Mouse (Mus musculus) intestine, embryonic 16.5 days (tissue): ENCODE results near the gene Sorbs2. TPM values are rescaled to one million over a fixed set of nuclear protein-coding genes. Genes with fewer than 3 reads are reported as not detected.

Source experiments
- ATAC-seq: fragments of 200-750 bp; cut with Nextera tagmentation; 2 replicates; pipeline ENCODE4 v1.8.0; 2017; ENCODE audit warnings: moderate TSS enrichment, moderate library complexity
- H3K27ac ChIP-seq: fragments of 300-500 bp; sonication (generic); 2 replicates; pipeline ENCODE4 v1.5.1; 2014; ENCODE audit warnings: mild to moderate bottlenecking, low read length
- H3K27me3 ChIP-seq: fragments of 300-500 bp; sonication (generic); replicated peaks from 2 replicates; pipeline ENCODE4 v1.6.1; 2014; ENCODE audit warnings: low read length, control low read depth, mixed read lengths; ENCODE audit not compliant: control insufficient read depth, insufficient read depth
- H3K36me3 ChIP-seq: fragments of 300-500 bp; sonication (generic); 2 replicates; pipeline ENCODE4 v1.6.1; 2014; ENCODE audit warnings: low read length, control low read depth; ENCODE audit not compliant: control insufficient read depth, insufficient read depth
- H3K4me1 ChIP-seq: fragments of 300-500 bp; sonication (generic); 2 replicates; pipeline ENCODE4 v1.6.1; 2014; ENCODE audit warnings: low read length, control low read depth, mixed read lengths; ENCODE audit not compliant: control insufficient read depth, insufficient read depth
- H3K4me2 ChIP-seq: fragments of 300-500 bp; sonication (generic); 2 replicates; pipeline ENCODE4 v1.6.1; 2014; ENCODE audit warnings: low read depth, low read length, control low read depth
- H3K4me3 ChIP-seq: fragments of 300-500 bp; sonication (generic); 2 replicates; pipeline ENCODE4 v1.5.1; 2014; ENCODE audit warnings: mild to moderate bottlenecking, low read length
- H3K9ac ChIP-seq: fragments of 300-500 bp; sonication (generic); 2 replicates; pipeline ENCODE4 v1.6.1; 2014; ENCODE audit warnings: low read depth, low read length
- H3K9me3 ChIP-seq: fragments of 300-500 bp; sonication (generic); 2 replicates; pipeline ENCODE4 v1.6.1; 2016; ENCODE audit warnings: low read length, control low read depth; ENCODE audit not compliant: control insufficient read depth
- WGBS: fragments of 180-500 bp; shearing (Covaris S2); extraction: QIAGEN DNeasy Blood & Tissue Kit; methylation state at CpG from one replicate; pipeline ENCODE4 v1.1.7; 2014; 5-methylcytosine and 5-hydroxymethylcytosine counted together
- polyA plus RNA-seq: library from polyadenylated mRNA; unstranded; fragments of >200 nt; fragmentation: Nextera tagmentation; extraction: Ambion mirVana; gene quantifications from 2 replicates; pipeline ENCODE4 v1.2.1, GENCODE M21; 2015

Gene Sorbs2
- polyA plus RNA-seq, 1 experiment from 2014 or later = 19.1 TPM

DNA sequence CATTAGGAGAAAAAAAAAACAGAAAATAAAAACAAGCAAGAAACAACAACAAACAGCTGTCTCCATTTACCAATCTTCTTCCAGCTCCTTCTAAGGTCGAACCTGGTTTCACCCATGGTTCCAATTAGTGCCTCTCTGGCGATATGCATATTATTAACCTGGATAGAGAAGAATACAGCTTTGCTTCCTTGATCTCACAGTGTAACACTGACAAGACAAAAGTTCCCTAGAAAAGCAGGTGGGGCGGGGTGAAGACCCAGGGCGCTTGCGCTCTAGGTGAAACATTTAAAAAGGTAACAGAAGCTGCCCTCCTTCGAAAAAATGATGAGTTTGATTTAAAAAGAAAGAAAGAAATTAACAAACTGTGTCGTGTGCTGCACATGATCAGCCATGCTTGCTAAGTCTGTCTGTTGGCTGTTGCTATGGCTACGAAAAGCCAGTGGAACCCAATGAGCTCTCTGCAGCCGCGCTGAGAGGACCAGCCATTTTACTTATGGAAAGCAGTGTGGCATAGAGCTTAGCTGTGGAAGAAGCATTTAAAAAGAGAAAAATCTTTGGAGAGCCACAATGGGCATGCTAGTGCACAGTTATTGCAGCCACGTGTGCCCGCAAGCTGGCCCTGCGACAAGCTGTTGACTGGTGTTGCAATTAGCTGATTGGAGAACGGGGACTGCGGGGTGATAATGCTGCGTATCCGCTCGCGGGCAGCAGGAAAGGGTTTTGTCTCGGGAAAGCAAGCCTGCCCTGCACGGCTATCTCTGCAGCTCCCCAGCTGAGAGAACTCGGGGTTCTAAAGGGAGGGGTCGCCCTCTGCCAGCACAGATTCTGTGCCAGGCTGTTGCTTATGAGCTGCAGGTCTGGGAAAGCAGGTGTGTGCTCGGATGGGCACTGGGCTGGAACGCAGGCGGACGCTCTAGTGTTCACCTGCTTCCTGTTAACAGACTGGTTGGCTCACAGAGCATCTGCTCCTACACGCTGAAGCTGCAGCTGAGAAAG is 120.0 kb downstream of the Sorbs2 start:
- Histone ChIP-seq H3K4me3 (peak overlapping the region; percentile 74), H3K27me3 (no peaks in the 10 kb centered on the region), H3K4me1 (peaks cover 5% of the 10 kb centered on the region; the same call in 1 of the 2 replicates), H3K4me2 (peak overlapping the region; percentile 86), H3K27ac (peak overlapping the region; percentile 89), H3K36me3 (no peaks in the 10 kb centered on the region), H3K9ac (peak overlapping the region; percentile 77), H3K9me3 (no peaks in the 10 kb centered on the region)
- peak; percentile 94 for ATAC-seq
- WGBS = 1% methylated on average over 28 of the region's 28 CpGs

DNA sequence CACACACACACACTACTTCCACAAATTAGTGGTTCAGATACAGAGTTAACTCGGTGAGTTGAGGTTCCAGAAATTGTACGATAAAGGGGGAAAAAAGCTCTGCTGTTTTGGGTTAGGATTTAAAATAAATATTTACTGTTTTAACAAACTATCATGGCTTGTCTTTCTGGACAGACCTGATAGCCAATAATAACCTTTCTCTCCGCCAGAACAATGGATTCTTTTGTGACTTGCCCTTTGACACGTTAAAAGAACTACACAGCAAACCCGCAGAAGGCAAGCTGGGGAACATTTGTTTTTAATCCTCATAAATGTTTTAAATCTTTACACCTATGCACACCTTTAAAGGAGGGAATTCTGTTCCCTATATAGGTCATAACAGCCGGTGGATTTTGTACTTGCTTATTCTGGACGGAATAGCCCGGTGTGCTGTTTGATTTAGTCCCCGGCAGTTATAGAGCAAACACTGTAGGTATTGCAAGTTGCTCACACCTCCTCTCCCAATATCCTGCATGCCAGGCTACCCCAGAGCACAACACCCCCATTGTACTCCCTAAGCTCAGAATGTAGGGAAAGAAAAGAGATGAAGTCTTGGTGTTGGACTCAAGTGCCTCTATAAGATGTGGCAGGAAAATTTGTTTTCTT is 121.0 kb downstream of the Sorbs2 start:
- peak overlapping the region; percentile 86 for H3K4me2 ChIP-seq
- peak overlapping the region; percentile 36; the same call in 1 of the 2 replicates for H3K9ac ChIP-seq

DNA sequence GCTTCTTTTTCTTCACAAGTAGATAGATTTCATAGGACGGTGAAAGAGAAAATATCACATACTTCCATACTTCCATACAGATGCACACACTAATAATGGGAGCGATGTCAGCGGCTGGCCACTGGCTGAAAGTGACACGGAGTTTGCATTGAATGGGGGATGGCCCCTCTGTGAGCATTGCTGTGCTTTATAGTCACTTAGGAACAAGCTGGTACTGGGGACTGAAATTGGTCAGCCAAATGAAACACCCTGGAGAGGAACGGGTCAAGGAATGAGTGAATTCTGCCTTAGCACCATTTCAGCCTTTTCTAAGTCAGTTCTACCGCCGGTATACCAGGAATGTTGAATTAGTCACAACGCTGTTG is 121.5 kb downstream of the Sorbs2 start:
- H3K36me3 ChIP-seq = no peaks in the 10 kb centered on the region
- peak overlapping the region; percentile 86 for H3K4me2 ChIP-seq
- H3K27ac ChIP-seq = no peak overlapping the region; the same call in 1 of the 2 replicates
- no peaks in the 10 kb centered on the region for H3K9me3 ChIP-seq
- peak overlapping the region; percentile 36; the same call in 1 of the 2 replicates for H3K9ac ChIP-seq
- no peaks in the 10 kb centered on the region for H3K27me3 ChIP-seq
- ATAC-seq = peak; percentile 14; the same call in 1 of the 2 replicates
- H3K4me3 ChIP-seq = peak overlapping the region; percentile 74
- H3K4me1 ChIP-seq = peaks cover 5% of the 10 kb centered on the region; the same call in 1 of the 2 replicates
- WGBS = 56% methylated on average over 8 of the region's 8 CpGs

More for the DNA sequence above, 121.0 kb downstream of the Sorbs2 start:
- 23% methylated on average over 9 of the region's 9 CpGs for WGBS
- Histone ChIP-seq H3K36me3 (no peaks in the 10 kb centered on the region), H3K27ac (peak overlapping the region; percentile 34; the same call in 1 of the 2 replicates), H3K4me1 (peaks cover 5% of the 10 kb centered on the region; the same call in 1 of the 2 replicates), H3K9me3 (no peaks in the 10 kb centered on the region), H3K27me3 (no peaks in the 10 kb centered on the region), H3K4me3 (peak overlapping the region; percentile 74)
- peak; percentile 41; the same call in 1 of the 2 replicates for ATAC-seq

DNA sequence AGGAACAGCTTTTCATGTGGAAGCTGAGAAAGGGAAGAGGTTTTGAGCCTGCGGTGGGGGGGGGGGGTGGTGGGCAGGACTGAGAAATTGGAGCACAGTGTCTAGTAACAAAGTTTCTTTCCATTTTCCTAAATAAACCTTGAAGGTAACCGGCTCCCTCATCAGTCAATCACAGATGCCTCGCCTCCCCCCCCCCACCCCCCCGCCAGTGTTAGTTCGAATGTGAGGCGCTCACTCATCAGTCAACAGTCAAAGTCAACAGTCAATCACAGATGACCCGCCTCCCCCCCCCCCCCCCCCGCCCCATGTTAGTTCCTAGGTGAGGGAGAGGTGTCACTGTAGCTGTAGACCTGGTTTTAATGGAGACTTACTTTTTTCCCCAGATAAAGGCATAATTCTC is 123.4 kb downstream of the Sorbs2 start:
- H3K36me3 ChIP-seq = no peaks in the 10 kb centered on the region
- no peak overlapping the region for H3K27ac ChIP-seq
- WGBS = 68% methylated on average over 6 of the region's 8 CpGs
- peaks cover 5% of the 10 kb centered on the region; the same call in 1 of the 2 replicates for H3K4me1 ChIP-seq
- no peak for ATAC-seq
- no peak overlapping the region for H3K9ac ChIP-seq
- no peaks in the 10 kb centered on the region for H3K9me3 ChIP-seq
- no peak overlapping the region for H3K4me3 ChIP-seq
- no peak overlapping the region for H3K4me2 ChIP-seq
- H3K27me3 ChIP-seq = no peaks in the 10 kb centered on the region

DNA sequence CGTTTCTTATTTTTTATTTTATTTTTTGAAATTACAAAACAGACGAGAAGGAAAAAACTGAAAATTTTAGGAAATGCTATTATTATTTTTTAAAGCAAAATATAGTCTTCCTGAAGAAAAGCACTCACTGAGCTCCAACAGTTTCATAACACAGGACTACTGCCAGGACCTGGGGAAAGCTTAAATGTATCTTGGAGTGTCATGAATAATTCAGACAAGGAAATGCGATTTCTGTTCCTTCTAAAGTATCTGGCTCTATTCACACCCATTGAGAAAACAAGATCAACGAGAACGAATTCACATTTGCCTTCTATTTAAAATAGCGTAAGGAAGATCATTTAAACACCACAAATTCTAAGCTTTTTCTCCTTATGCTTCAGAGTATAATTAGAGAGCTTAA is 127.6 kb downstream of the Sorbs2 start:
- Histone ChIP-seq H3K4me1 (0 out of 2 replicates have a peak, but pooled peaks cover under 1% of the 10 kb centered on the region), H3K27ac (no peak overlapping the region), H3K27me3 (no peaks in the 10 kb centered on the region), H3K4me3 (no peak overlapping the region), H3K9me3 (no peaks in the 10 kb centered on the region), H3K9ac (no peak overlapping the region), H3K4me2 (no peak overlapping the region), H3K36me3 (no peaks in the 10 kb centered on the region)
- WGBS = 87% methylated on average over 6 of the region's 6 CpGs
- no peak for ATAC-seq

DNA sequence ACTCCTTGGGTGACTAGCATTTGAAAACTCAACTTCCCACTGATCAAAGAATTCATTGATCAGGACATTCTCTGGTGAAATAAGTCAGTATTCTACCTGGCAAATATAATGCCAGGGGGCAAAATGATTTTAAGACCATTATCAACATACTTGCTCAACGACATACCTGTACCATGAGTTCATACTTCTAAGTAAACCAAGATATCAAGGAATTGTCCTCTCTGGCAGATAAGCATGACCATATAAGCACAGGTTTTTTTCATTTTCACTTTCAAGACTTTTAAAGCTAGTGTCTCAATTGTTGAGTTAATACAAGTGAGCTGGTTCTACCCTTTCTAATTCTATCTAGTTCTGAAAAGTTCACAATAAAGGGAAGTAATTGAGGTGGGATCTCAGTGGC is 130.2 kb downstream of the Sorbs2 start:
- ATAC-seq = peak; percentile 58; the same call in 1 of the 2 replicates
- no peaks in the 10 kb centered on the region for H3K36me3 ChIP-seq
- 61% methylated on average over 1 of the region's 1 CpGs for WGBS

DNA sequence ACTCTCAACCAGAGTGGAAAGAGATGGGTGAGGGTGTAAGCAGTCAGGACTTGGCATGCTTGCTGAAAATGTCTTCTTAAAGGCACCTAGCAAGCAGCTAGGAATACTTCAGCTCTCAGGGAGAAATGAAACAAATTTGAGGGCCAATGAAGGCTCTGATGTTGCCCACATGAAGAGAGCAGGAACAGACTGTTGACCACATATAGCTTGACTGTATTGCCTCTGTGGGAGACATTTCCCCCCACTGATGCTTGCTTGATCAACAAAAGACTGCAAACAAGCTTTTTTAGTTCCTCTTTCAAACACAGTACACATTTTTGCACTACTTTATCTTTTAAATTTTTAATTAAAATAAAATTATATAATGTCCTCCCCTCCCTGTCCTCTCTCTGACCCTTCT is 131.9 kb downstream of the Sorbs2 start:
- H3K4me3 ChIP-seq = no peak overlapping the region
- H3K9ac ChIP-seq = no peak overlapping the region
- ATAC-seq = no peak
- peaks cover 2% of the 10 kb centered on the region; the same call in 1 of the 2 replicates for H3K4me1 ChIP-seq
- H3K27me3 ChIP-seq = no peaks in the 10 kb centered on the region
- H3K36me3 ChIP-seq = no peaks in the 10 kb centered on the region
- H3K9me3 ChIP-seq = no peaks in the 10 kb centered on the region
- no peak overlapping the region for H3K27ac ChIP-seq
- no peak overlapping the region for H3K4me2 ChIP-seq

More for the DNA sequence above, 130.2 kb downstream of the Sorbs2 start:
- Histone ChIP-seq H3K4me3 (no peak overlapping the region), H3K4me2 (no peak overlapping the region), H3K27me3 (no peaks in the 10 kb centered on the region), H3K27ac (no peak overlapping the region), H3K9me3 (no peaks in the 10 kb centered on the region), H3K4me1 (no peaks in the 10 kb centered on the region), H3K9ac (no peak overlapping the region)

DNA sequence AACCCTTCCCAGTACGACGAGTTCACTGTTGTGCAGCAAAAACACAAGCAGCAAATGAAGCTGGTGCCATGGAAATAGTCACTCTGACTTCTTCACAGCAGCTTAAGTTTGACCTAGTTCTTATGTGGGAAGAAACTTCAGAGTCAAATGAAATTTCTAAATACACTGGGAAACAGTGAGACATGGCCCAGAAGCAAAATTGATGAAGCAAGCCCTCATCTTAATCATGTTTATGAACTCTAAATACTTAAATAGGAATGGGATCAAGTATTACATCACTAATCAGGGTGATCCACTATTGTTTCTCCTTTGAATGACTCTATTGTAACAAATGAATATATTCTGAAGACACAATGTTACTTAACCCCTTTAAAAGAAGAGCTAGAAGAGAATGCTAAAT is 137.1 kb downstream of the Sorbs2 start:
- ATAC-seq = no peak
- no peak overlapping the region for H3K4me2 ChIP-seq
- peaks cover 3% of the 10 kb centered on the region; the same call in 1 of the 2 replicates for H3K4me1 ChIP-seq
- H3K36me3 ChIP-seq = no peaks in the 10 kb centered on the region
- no peaks in the 10 kb centered on the region for H3K9me3 ChIP-seq
- no peak overlapping the region for H3K9ac ChIP-seq
- no peaks in the 10 kb centered on the region for H3K27me3 ChIP-seq
- 69% methylated on average over 2 of the region's 2 CpGs for WGBS
- H3K27ac ChIP-seq = no peak overlapping the region
- no peak overlapping the region for H3K4me3 ChIP-seq

DNA sequence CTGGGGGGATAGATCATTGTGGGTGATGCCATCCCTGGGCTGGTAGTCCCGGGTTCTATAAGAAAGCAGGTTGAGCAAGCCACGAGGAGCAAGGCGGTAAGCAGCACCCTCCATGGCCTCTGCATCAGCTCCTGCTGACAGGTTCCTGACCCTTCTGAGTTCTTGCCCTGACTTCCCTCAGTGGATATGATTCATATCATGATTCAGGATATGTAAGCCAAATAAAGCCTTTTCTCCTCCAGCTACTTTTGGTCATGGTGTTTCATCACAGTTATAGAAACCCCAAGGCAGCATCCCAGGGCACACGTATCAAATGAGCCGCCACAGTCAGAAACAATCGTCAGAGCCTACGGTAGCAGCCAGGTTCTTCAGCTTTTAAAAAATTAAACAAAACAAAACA is 141.5 kb downstream of the Sorbs2 start:
- no peak overlapping the region for H3K4me3 ChIP-seq
- no peak for ATAC-seq
- 86% methylated on average over 7 of the region's 7 CpGs for WGBS

More for the DNA sequence above, 141.5 kb downstream of the Sorbs2 start:
- Histone ChIP-seq H3K9ac (no peak overlapping the region), H3K9me3 (no peaks in the 10 kb centered on the region), H3K4me1 (peaks cover 7% of the 10 kb centered on the region; the same call in 1 of the 2 replicates), H3K36me3 (no peaks in the 10 kb centered on the region), H3K4me2 (no peak overlapping the region), H3K27me3 (no peaks in the 10 kb centered on the region), H3K27ac (no peak overlapping the region)
